Mouse (Mus musculus) layer of hippocampus, adult 2 months (tissue): ENCODE data around the gene Fbxl4. TPM values are rescaled to one million over a fixed set of nuclear protein-coding genes. Genes with fewer than 3 reads are reported as not detected.

ENCODE experiments used
- DNase-seq, 2 experiments: peaks; one replicate each; pipeline ENCODE4 v3.0.0; 2022; ENCODE audit warnings: low spot score in 2 of 2
- H3K27ac ChIP-seq: fragments of 200-600 bp; 2 replicates; pipeline ENCODE4 v1.8.1; 2022
- H3K4me3 ChIP-seq: fragments of 200-600 bp; 2 replicates; pipeline ENCODE4 v1.8.1; 2022; ENCODE audit warnings: mild to moderate bottlenecking
- CTCF ChIP-seq: fragments of 200-600 bp; conservative IDR thresholded peaks from 2 replicates; pipeline ENCODE4 v1.8.1; 2022; ENCODE audit warnings: antibody characterized with exemption, mild to moderate bottlenecking, moderate library complexity
- total RNA-seq, 2 experiments: library from RNA; stranded (reverse); gene quantifications; 2 replicates each; pipeline ENCODE4 v1.2.3; 2021

Gene Fbxl4
- total RNA-seq, 2 experiments from 2014 or later: 16.4 to 17.4 TPM

- Histone ChIP-seq H3K27ac (no peak overlapping the region), H3K4me3 (no peak overlapping the region)
- TF ChIP-seq CTCF: no peak
- no peak for DNase-seq
These were observed 38.1 kb downstream of the Fbxl4 start for GRCm38 (mm10) chr4:22395404-22395803.

GRCm38 (mm10) chr4:22396484-22397000, 39.2 kb downstream of the Fbxl4 start:
- H3K27ac ChIP-seq: no peak overlapping the region
- no peak overlapping the region for H3K4me3 ChIP-seq
- DNase-seq: no peak
- TF ChIP-seq CTCF: peak; percentile 34

- no peak overlapping the region for H3K27ac ChIP-seq
- no peak for TF ChIP-seq CTCF
These were observed 39.7 kb downstream of the Fbxl4 start for GRCm38 (mm10) chr4:22397003-22397402.

GRCm38 (mm10) chr4:22402032-22402431, 44.7 kb downstream of the Fbxl4 start:
- no peak overlapping the region for H3K4me3 ChIP-seq
- peak; percentile 35 for TF ChIP-seq CTCF

More at GRCm38 (mm10) chr4:22397003-22397402, 39.7 kb downstream of the Fbxl4 start:
- DNase-seq: no peak
- no peak overlapping the region for H3K4me3 ChIP-seq

GRCm38 (mm10) chr4:22402930-22403329, 45.6 kb downstream of the Fbxl4 start:
- Histone ChIP-seq H3K4me3 (no peak overlapping the region), H3K27ac (no peak overlapping the region)
- no peak for DNase-seq
- TF ChIP-seq CTCF: no peak

More at GRCm38 (mm10) chr4:22402032-22402431, 44.7 kb downstream of the Fbxl4 start:
- no peak overlapping the region for H3K27ac ChIP-seq
- no peak for DNase-seq

- no peak for DNase-seq
- Histone ChIP-seq H3K27ac (no peak overlapping the region), H3K4me3 (no peak overlapping the region)
- no peak for TF ChIP-seq CTCF
These were observed 63.3 kb downstream of the Fbxl4 start for GRCm38 (mm10) chr4:22420627-22421026.

GRCm38 (mm10) chr4:22422400-22422799, 65.1 kb downstream of the Fbxl4 start:
- TF ChIP-seq CTCF: no peak
- H3K27ac ChIP-seq: no peak overlapping the region
- H3K4me3 ChIP-seq: no peak overlapping the region
- no peak for DNase-seq

GRCm38 (mm10) chr4:22428150-22428549, 70.8 kb downstream of the Fbxl4 start:
- Histone ChIP-seq H3K4me3 (no peak overlapping the region), H3K27ac (no peak overlapping the region)
- no peak for TF ChIP-seq CTCF
- no peak for DNase-seq

GRCm38 (mm10) chr4:22469575-22469974, 112.2 kb downstream of the Fbxl4 start:
- DNase-seq: no peak
- no peak for TF ChIP-seq CTCF

GRCm38 (mm10) chr4:22476967-22477710, 119.8 kb downstream of the Fbxl4 start:
- peak overlapping the region; percentile 52 for H3K4me3 ChIP-seq
- peak; percentile 83 for TF ChIP-seq CTCF
- peak in 1 of 2 experiments; percentile 58 for DNase-seq
- H3K27ac ChIP-seq: peak overlapping the region; percentile 83

More at GRCm38 (mm10) chr4:22469575-22469974, 112.2 kb downstream of the Fbxl4 start:
- H3K4me3 ChIP-seq: no peak overlapping the region
- H3K27ac ChIP-seq: no peak overlapping the region

GRCm38 (mm10) chr4:22477711-22478230, 120.4 kb downstream of the Fbxl4 start:
- no peak for DNase-seq
- peak overlapping the region; percentile 52 for H3K4me3 ChIP-seq
- H3K27ac ChIP-seq: peak overlapping the region; percentile 83
- TF ChIP-seq CTCF: no peak

GRCm38 (mm10) chr4:22478488-22479367, 121.4 kb downstream of the Fbxl4 start:
- Histone ChIP-seq H3K27ac (peak overlapping the region; percentile 83), H3K4me3 (peak overlapping the region; percentile 52)
- no peak for TF ChIP-seq CTCF
- no peak for DNase-seq
